Mouse (Mus musculus) c-Kit-positive CD71-negative TER-119-negative erythroid progenitor cells, embryonic 14.5 days (primary cell): ENCODE data around the gene Gm28998.
"Not testable (repeated sequence)": the region's sequence is repeated elsewhere in the genome, so short reads cannot be mapped to it uniquely, and the experiment has no call there.

Experiments used
- DNase-seq: peaks from one replicate; pipeline ENCODE4 v3.0.0-alpha.2; 2013; ENCODE audit warnings: low read depth

Gene Gm28998

DNA sequence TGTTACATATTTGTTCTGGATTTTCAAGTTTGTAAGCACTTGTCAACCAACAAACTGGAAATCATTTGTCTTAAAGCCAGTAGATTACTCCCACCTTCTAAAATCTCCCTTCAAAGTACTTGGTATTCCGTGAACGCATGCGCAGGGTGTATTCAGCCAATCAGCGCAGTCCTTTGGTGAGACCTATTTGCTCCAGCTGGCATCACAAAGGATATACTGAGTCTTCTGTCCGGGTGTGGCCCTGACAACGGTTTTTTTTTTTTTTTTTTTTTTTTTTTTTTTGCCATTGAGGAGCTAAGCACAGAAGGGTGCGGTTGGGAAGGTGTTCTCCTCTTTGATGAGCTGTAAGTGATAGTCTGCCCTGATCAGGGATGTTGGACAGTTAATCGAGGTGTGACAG, at the start of gene Gm28998:
Gm28998 (plus strand) TSS at position 301 of the 400 bp plus-strand sequence.
- DNase-seq = not testable (repeated sequence)
